Mouse (Mus musculus) liver, adult 2 months (tissue): ENCODE results near the gene Galnt2.

Source experiments
- CTCF ChIP-seq: fragments of 200-500 bp; IDR thresholded peaks from 2 replicates; pipeline ENCODE4 v1.5.1; 2011; ENCODE audit warnings: low read depth, low read length, control low read depth
- POLR2A ChIP-seq: fragments of 200-500 bp; IDR thresholded peaks from 2 replicates; pipeline ENCODE4 v1.6.1; 2011; ENCODE audit warnings: low read length, control low read depth; ENCODE audit not compliant: insufficient read depth; ENCODE audit errors: extremely low read depth

DNA sequence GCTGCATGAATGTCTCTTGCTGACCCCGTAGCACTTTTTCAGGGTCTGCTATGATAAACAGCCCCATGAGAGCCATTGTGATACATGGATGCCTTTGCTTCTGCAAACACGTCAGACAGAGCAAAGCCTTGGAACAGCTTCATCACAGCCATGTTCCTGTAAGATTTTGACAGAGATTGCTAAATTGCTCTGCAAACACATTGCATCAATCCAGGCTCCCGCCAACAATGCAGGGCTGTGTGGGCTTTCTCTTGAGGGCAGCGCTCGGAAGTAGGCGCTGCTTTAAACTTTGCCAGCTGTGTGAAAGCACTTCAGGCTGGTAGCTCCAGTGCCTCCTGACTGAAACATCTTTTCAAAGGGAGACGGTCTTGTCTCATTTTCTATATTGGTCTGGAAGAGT, 30.8 kb upstream of the Galnt2 start:
- no peak for TF ChIP-seq CTCF
- no peak for TF ChIP-seq POLR2A
